Mouse (Mus musculus) embryonic facial prominence, embryonic 15.5 days (tissue): ENCODE measurements around the gene Krtap5-2. TPM values are rescaled to one million over a fixed set of nuclear protein-coding genes. Genes with fewer than 3 reads are reported as not detected.
"Not testable (repeated sequence)": the region's sequence is repeated elsewhere in the genome, so short reads cannot be mapped to it uniquely, and the experiment has no call there.

Experiments
- ATAC-seq: fragments of 200-750 bp; cut with Nextera tagmentation; 2 replicates; pipeline ENCODE4 v1.8.0; 2017; ENCODE audit warnings: low read depth, moderate TSS enrichment; ENCODE audit not compliant: insufficient number of reproducible peaks, low FRiP score, low TSS enrichment
- H3K27ac ChIP-seq: fragments of 300-500 bp; sonication (generic); replicated peaks from 2 replicates; pipeline ENCODE4 v1.5.1; 2015; ENCODE audit warnings: mild to moderate bottlenecking, inconsistent platforms
- H3K27me3 ChIP-seq: fragments of 300-500 bp; sonication (generic); 2 replicates; pipeline ENCODE4 v1.6.1; 2015; ENCODE audit warnings: inconsistent platforms
- H3K36me3 ChIP-seq: fragments of 300-500 bp; sonication (generic); 2 replicates; pipeline ENCODE4 v1.6.1; 2015; ENCODE audit warnings: mild to moderate bottlenecking, inconsistent platforms
- H3K4me1 ChIP-seq: fragments of 300-500 bp; sonication (generic); 2 replicates; pipeline ENCODE4 v1.6.1; 2015; ENCODE audit warnings: inconsistent platforms
- H3K4me2 ChIP-seq: fragments of 300-500 bp; sonication (generic); replicated peaks from 2 replicates; pipeline ENCODE4 v1.6.1; 2015; ENCODE audit warnings: mild to moderate bottlenecking, inconsistent platforms
- H3K4me3 ChIP-seq: fragments of 300-500 bp; sonication (generic); replicated peaks from 2 replicates; pipeline ENCODE4 v1.5.1; 2015; ENCODE audit warnings: mild to moderate bottlenecking, inconsistent platforms
- H3K9ac ChIP-seq: fragments of 300-500 bp; sonication (generic); 2 replicates; pipeline ENCODE4 v1.6.1; 2015; ENCODE audit warnings: inconsistent platforms
- H3K9me3 ChIP-seq: fragments of 300-500 bp; sonication (generic); replicated peaks from 2 replicates; pipeline ENCODE4 v1.6.1; 2016; ENCODE audit warnings: inconsistent platforms
- WGBS: fragments of 180-500 bp; shearing (Covaris S2); methylation state at CpG from one replicate; pipeline ENCODE4 v1.1.7; 2015; 5-methylcytosine and 5-hydroxymethylcytosine counted together
- polyA plus RNA-seq: library from polyadenylated mRNA; unstranded; fragments of >200 nt; fragmentation: Nextera tagmentation; extraction: Ambion mirVana; gene quantifications from 2 replicates; pipeline ENCODE4 v1.2.1, GENCODE M21; 2015

The Krtap5-2 gene
- polyA plus RNA-seq: 0.75 and 1.2 TPM in 2 replicates

- not testable (repeated sequence) for H3K36me3 ChIP-seq, H3K27me3 ChIP-seq, H3K4me3 ChIP-seq, H3K27ac ChIP-seq, H3K4me1 ChIP-seq, H3K4me2 ChIP-seq, H3K9me3 ChIP-seq, ATAC-seq, H3K9ac ChIP-seq
These were observed at the start of gene Krtap5-2 for GRCm38 (mm10) chr7:142175905-142176304. Gene Krtap5-2 (minus strand): TSS chr7:142176005.

- no peak overlapping the region for H3K4me3 ChIP-seq
- no peak for ATAC-seq
- no peak overlapping the region for H3K27ac ChIP-seq
- H3K36me3 ChIP-seq: no peaks in the 10 kb centered on the region
- H3K9ac ChIP-seq: no peak overlapping the region
- WGBS: 24% methylated on average over 2 of the region's 2 CpGs
- H3K4me2 ChIP-seq: no peak overlapping the region
- no peaks in the 10 kb centered on the region for H3K9me3 ChIP-seq
- H3K4me1 ChIP-seq: peaks cover 10% of the 10 kb centered on the region; the same call in 1 of the 2 replicates
- no peaks in the 10 kb centered on the region for H3K27me3 ChIP-seq
These were observed 48.7 kb upstream of the Krtap5-2 start for GRCm38 (mm10) chr7:142224518-142224917.

- ATAC-seq, H3K4me3 ChIP-seq, H3K27ac ChIP-seq, H3K9ac ChIP-seq, H3K27me3 ChIP-seq, H3K4me1 ChIP-seq, H3K4me2 ChIP-seq, H3K9me3 ChIP-seq, H3K36me3 ChIP-seq: not testable (repeated sequence)
- WGBS: 60% methylated on average over 1 of the region's 1 CpGs
These were observed 36.3 kb upstream of the Krtap5-2 start for GRCm38 (mm10) chr7:142212136-142212535.

- Histone ChIP-seq H3K4me2 (no peak within 1 kb of the TSS), H3K9ac (no peak within 1 kb of the TSS), H3K9me3 (no peaks in the 10 kb centered on the region), H3K27me3 (no peaks in the 10 kb centered on the region), H3K4me1 (no peaks in the 10 kb centered on the region), H3K4me3 (no peak within 1 kb of the TSS), H3K36me3 (no peaks in the 10 kb centered on the region), H3K27ac (no peak within 1 kb of the TSS)
- no peak for ATAC-seq
- WGBS: 65% methylated on average over 1 of the region's 1 CpGs
These were observed 35.8 kb upstream of the Krtap5-2 start, which contains the start of gene Gm7579 for GRCm38 (mm10) chr7:142211559-142211958. Gene Gm7579 (plus strand): TSS chr7:142211859.

- not testable (repeated sequence) for H3K9ac ChIP-seq, H3K4me2 ChIP-seq, H3K4me1 ChIP-seq, H3K27me3 ChIP-seq, H3K9me3 ChIP-seq, H3K27ac ChIP-seq, H3K4me3 ChIP-seq, H3K36me3 ChIP-seq, ATAC-seq
- WGBS: 74% methylated on average over 5 of the region's 5 CpGs
These were observed 31.1 kb upstream of the Krtap5-2 start for GRCm38 (mm10) chr7:142206891-142207290.

DNA sequence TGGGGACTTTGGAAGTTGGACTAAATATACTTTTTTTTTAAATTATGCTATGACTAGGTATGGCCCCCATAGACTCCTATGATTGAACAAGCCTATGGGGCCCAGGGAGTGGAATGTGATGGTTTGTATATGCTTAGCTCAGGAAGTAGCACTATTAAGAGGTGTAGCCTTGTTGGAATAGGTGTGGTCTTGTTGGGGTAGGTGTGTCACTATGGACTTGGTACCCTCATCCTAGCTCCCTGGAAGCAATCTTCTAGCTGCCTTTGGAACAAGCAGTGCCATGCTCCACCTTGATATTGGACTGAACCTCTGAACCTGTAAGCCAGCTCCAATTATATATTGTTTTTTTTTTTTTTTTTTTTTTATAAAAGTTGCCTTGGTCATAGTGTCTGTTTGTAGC, 29.7 kb upstream of the Krtap5-2 start:
- no peak overlapping the region for H3K9ac ChIP-seq
- no peaks in the 10 kb centered on the region for H3K27me3 ChIP-seq
- no peaks in the 10 kb centered on the region for H3K4me1 ChIP-seq
- no peak overlapping the region for H3K4me2 ChIP-seq
- no peak for ATAC-seq
- H3K9me3 ChIP-seq: no peaks in the 10 kb centered on the region
- no peak overlapping the region for H3K27ac ChIP-seq
- no peaks in the 10 kb centered on the region for H3K36me3 ChIP-seq
- H3K4me3 ChIP-seq: no peak overlapping the region

- H3K27ac ChIP-seq: no peak within 1 kb of the TSS
- no peaks in the 10 kb centered on the region for H3K9me3 ChIP-seq
- no peaks in the 10 kb centered on the region for H3K36me3 ChIP-seq
- no peak within 1 kb of the TSS for H3K9ac ChIP-seq
- 56% methylated on average over 1 of the region's 1 CpGs for WGBS
- no peak within 1 kb of the TSS for H3K4me2 ChIP-seq
- no peaks in the 10 kb centered on the region for H3K27me3 ChIP-seq
- no peaks in the 10 kb centered on the region for H3K4me1 ChIP-seq
- ATAC-seq: no peak
- no peak within 1 kb of the TSS for H3K4me3 ChIP-seq
These were observed 25.3 kb upstream of the Krtap5-2 start, which contains the start of gene Krtap5-3 for GRCm38 (mm10) chr7:142201064-142201463. Gene Krtap5-3 (plus strand): TSS chr7:142201364.

- Histone ChIP-seq H3K9ac (no peak overlapping the region), H3K4me2 (no peak overlapping the region), H3K4me3 (no peak overlapping the region), H3K4me1 (no peaks in the 10 kb centered on the region), H3K9me3 (no peaks in the 10 kb centered on the region), H3K36me3 (no peaks in the 10 kb centered on the region), H3K27me3 (no peaks in the 10 kb centered on the region), H3K27ac (no peak overlapping the region)
- ATAC-seq: no peak
- WGBS: 78% methylated on average over 2 of the region's 2 CpGs
These were observed 22.9 kb upstream of the Krtap5-2 start for GRCm38 (mm10) chr7:142198748-142199147.

DNA sequence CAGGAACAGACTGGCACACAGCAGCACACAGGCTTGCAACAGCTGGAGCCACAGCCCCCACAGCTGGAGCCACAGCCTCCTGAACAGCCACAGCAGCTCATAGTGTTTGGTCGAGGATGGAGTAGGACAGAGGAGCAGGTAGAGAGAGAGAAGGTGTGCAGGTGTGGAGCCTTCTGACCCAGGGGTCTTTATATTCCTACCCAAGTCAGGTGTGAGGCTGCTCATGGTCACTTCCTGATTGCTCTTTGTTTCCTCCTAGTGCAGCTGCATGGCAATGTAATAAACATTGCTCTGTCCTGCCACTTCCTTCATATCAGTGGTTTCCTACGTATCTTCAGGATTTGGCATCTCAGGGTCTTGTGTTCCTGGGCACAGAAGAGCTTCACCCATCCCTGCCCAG, 14.5 kb upstream of the Krtap5-2 start, which contains the start of gene Gm10153:
TSS of gene Gm10153 (minus strand) at position 101 of the 400 bp plus-strand sequence.
- Histone ChIP-seq H3K27ac (no peak within 1 kb of the TSS), H3K9ac (no peak within 1 kb of the TSS), H3K27me3 (peaks cover 2% of the 10 kb centered on the region), H3K4me2 (no peak within 1 kb of the TSS), H3K36me3 (no peaks in the 10 kb centered on the region), H3K4me1 (no peaks in the 10 kb centered on the region), H3K9me3 (no peaks in the 10 kb centered on the region), H3K4me3 (no peak within 1 kb of the TSS)
- WGBS: 46% methylated on average over 2 of the region's 2 CpGs
- ATAC-seq: no peak

GRCm38 (mm10) chr7:142188156-142188555, 12.4 kb upstream of the Krtap5-2 start:
- Histone ChIP-seq H3K4me3 (no peak overlapping the region), H3K27me3 (peaks cover 2% of the 10 kb centered on the region), H3K27ac (no peak overlapping the region), H3K4me2 (no peak overlapping the region), H3K4me1 (no peaks in the 10 kb centered on the region), H3K9me3 (no peaks in the 10 kb centered on the region), H3K36me3 (no peaks in the 10 kb centered on the region), H3K9ac (no peak overlapping the region)
- no peak for ATAC-seq
- 64% methylated on average over 2 of the region's 2 CpGs for WGBS

DNA sequence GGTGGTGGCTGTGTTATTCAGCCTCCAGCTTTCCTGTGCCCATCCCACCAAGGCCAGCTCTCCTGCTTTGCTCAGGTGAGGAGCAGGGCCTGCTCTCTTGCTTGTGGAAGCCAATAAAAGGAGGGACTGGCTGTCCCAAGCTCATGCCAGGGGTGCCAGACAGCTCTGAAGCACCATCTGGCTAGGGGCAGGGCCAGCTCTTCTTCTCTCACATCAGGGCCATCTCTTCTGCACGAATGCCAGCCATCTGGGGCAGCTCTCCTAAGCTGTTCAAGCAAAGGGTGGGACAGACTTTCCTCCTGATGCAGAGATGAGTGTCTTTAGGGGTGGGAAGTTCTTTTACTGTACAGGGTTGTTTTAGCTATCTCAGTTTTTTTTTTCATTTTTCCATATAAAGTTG, 5.2 kb upstream of the Krtap5-2 start:
- no peaks in the 10 kb centered on the region for H3K36me3 ChIP-seq
- no peak overlapping the region for H3K4me3 ChIP-seq
- WGBS: 57% methylated on average over 1 of the region's 1 CpGs
- H3K4me2 ChIP-seq: no peak overlapping the region
- H3K9me3 ChIP-seq: no peaks in the 10 kb centered on the region
- H3K9ac ChIP-seq: no peak overlapping the region
- no peak for ATAC-seq
- no peaks in the 10 kb centered on the region for H3K4me1 ChIP-seq
- H3K27me3 ChIP-seq: no peaks in the 10 kb centered on the region
- no peak overlapping the region for H3K27ac ChIP-seq

DNA sequence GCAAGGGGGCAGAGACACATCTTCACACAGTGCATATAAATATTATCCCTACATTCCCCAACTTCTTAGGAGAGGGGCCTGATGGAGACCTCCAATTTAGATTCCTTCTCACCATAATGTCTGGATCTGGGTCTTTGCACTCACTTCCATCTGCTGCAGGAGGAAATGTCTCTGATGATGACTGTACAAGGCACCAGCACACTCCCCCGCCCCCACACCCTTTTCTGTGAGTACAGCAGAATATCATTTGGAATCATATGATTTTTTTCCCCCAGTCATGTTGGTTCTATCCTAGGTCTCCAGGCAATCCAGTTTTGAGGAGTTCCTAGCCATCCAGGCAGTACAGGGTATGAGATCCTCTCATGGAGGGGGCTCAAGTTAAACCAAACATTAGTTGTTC, 2.9 kb upstream of the Krtap5-2 start:
- no peaks in the 10 kb centered on the region for H3K4me1 ChIP-seq
- no peaks in the 10 kb centered on the region for H3K27me3 ChIP-seq
- WGBS: 81% methylated on average over 1 of the region's 1 CpGs
- no peak overlapping the region for H3K4me2 ChIP-seq
- no peak overlapping the region for H3K27ac ChIP-seq
- H3K36me3 ChIP-seq: no peaks in the 10 kb centered on the region
- no peak overlapping the region for H3K9ac ChIP-seq
- ATAC-seq: no peak
- no peaks in the 10 kb centered on the region for H3K9me3 ChIP-seq
- H3K4me3 ChIP-seq: no peak overlapping the region
